Mouse (Mus musculus) stomach, embryonic 14.5 days (tissue): ENCODE measurements around the gene Cers6. TPM values are rescaled to one million over a fixed set of nuclear protein-coding genes. Genes with fewer than 3 reads are reported as not detected.

ENCODE experiments used
- ATAC-seq: fragments of 200-750 bp; cut with Nextera tagmentation; 2 replicates; pipeline ENCODE4 v1.8.0; 2017; ENCODE audit warnings: low read depth, moderate TSS enrichment; ENCODE audit not compliant: insufficient number of reproducible peaks, insufficient read depth, low FRiP score
- H3K27ac ChIP-seq: fragments of 300-500 bp; sonication (generic); 2 replicates; pipeline ENCODE4 v1.5.1; 2014; ENCODE audit warnings: mild to moderate bottlenecking, low read length, moderate library complexity, mixed read lengths
- H3K27me3 ChIP-seq: fragments of 300-500 bp; sonication (generic); 2 replicates; pipeline ENCODE4 v1.6.1; 2014; ENCODE audit warnings: low read length, control low read depth, mixed read lengths; ENCODE audit not compliant: control insufficient read depth, insufficient read depth
- H3K36me3 ChIP-seq: fragments of 300-500 bp; sonication (generic); 2 replicates; pipeline ENCODE4 v1.6.1; 2014; ENCODE audit warnings: mild to moderate bottlenecking, control low read depth, low read length, moderate library complexity, mixed read lengths; ENCODE audit not compliant: control insufficient read depth, insufficient read depth
- H3K4me1 ChIP-seq: fragments of 300-500 bp; sonication (generic); 2 replicates; pipeline ENCODE4 v1.6.1; 2014; ENCODE audit warnings: low read length, control low read depth, mixed read lengths; ENCODE audit not compliant: control insufficient read depth, insufficient read depth
- H3K4me2 ChIP-seq: fragments of 300-500 bp; sonication (generic); replicated peaks from 2 replicates; pipeline ENCODE4 v1.6.1; 2014; ENCODE audit warnings: low read depth, low read length, control low read depth
- H3K4me3 ChIP-seq: fragments of 300-500 bp; sonication (generic); 2 replicates; pipeline ENCODE4 v1.5.1; 2014; ENCODE audit warnings: low read depth, low read length, control low read depth
- H3K9ac ChIP-seq: fragments of 300-500 bp; sonication (generic); replicated peaks from 2 replicates; pipeline ENCODE4 v1.6.1; 2014; ENCODE audit warnings: low read depth, mild to moderate bottlenecking, control low read depth, low read length, moderate library complexity, mixed read lengths
- H3K9me3 ChIP-seq: fragments of 300-500 bp; sonication (generic); 2 replicates; pipeline ENCODE4 v1.6.1; 2016; ENCODE audit warnings: low read depth, low read length, control low read depth; ENCODE audit not compliant: control insufficient read depth
- WGBS: fragments of 180-500 bp; shearing (Covaris S2); extraction: QIAGEN DNeasy Blood & Tissue Kit; methylation state at CpG from one replicate; pipeline ENCODE4 v1.1.7; 2014; 5-methylcytosine and 5-hydroxymethylcytosine counted together
- polyA plus RNA-seq: library from polyadenylated mRNA; unstranded; fragments of >200 nt; fragmentation: Nextera tagmentation; extraction: Ambion mirVana; gene quantifications from 2 replicates; pipeline ENCODE4 v1.2.1, GENCODE M21; 2014

Cers6 gene
- polyA plus RNA-seq, result 37.5 and 38.7 TPM in 2 replicates

DNA sequence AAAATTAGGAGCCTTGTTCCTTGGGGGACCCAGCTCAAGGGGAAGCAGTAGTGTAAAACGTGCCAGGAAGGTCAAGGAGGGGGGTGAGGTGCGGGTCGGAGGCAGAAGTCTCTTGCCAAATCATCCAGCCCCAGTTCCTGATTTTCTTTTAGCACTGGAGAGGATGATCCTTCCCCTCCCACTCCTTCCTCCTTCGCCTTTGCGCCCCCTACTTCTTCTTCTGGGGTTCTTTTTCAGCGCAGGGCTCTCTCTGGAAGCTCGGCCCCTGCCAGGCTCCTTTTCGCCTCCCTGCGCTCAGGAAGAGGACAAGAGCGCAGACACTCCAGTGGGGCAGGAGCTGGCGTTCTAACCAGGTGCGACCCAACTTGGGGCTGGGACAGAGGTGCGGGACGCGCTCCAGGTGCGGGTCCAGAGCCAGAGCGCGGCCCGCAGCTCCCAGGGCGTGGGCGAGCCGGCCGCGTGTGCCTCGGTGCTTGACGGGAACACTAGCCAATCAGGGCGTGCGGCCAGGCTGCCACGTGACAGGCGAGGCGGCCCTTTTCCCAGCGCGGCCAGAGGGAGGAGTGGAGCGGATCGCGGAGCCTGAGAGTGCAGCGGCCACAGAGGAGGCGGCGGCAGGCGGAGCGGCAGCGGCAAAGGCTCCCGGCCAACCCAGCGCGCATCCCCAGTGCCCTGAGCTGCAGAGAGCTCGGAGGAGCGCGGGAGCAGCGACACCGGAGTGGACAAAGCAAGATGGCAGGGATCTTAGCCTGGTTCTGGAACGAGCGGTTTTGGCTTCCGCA, at the start of gene Cers6:
TSS of gene Cers6 (plus strand) at position 538 of the 782 bp plus-strand sequence.
- Histone ChIP-seq H3K4me3 (peak within 1 kb of the TSS; percentile 86), H3K36me3 (no peaks in the 10 kb centered on the region), H3K4me2 (peak within 1 kb of the TSS; percentile 75), H3K27ac (peak within 1 kb of the TSS; percentile 48), H3K27me3 (no peaks in the 10 kb centered on the region), H3K9ac (peak within 1 kb of the TSS; percentile 75), H3K9me3 (no peaks in the 10 kb centered on the region), H3K4me1 (peaks cover 17% of the 10 kb centered on the region)
- under 1% methylated on average over 53 of the region's 53 CpGs for WGBS
- peak; percentile 98 for ATAC-seq

DNA sequence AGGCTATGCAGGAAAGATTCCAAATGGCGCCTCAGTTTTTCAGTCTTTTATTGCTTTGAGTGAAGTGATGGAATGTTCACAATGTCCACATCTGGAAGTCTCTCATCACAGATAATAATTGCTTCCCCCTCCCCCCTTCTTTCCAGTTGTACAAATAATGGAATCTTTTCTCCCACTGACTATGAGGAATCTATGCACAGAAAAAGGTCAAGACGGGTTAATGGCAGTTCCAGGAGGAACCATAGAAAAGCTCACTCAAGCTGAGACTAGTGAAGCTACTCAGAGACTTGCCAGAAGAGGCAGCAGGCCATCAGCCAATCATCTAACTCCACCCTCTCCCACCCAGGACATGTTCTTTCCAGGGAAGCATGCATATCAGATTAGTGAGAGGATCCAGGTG, 46.8 kb upstream of the Cers6 start:
- ATAC-seq, result no peak
- Histone ChIP-seq H3K4me1 (no peaks in the 10 kb centered on the region), H3K9me3 (no peaks in the 10 kb centered on the region), H3K4me2 (no peak overlapping the region), H3K27ac (no peak overlapping the region), H3K9ac (no peak overlapping the region), H3K27me3 (no peaks in the 10 kb centered on the region), H3K4me3 (no peak overlapping the region), H3K36me3 (no peaks in the 10 kb centered on the region)
- WGBS, result 35% methylated on average over 2 of the region's 2 CpGs

DNA sequence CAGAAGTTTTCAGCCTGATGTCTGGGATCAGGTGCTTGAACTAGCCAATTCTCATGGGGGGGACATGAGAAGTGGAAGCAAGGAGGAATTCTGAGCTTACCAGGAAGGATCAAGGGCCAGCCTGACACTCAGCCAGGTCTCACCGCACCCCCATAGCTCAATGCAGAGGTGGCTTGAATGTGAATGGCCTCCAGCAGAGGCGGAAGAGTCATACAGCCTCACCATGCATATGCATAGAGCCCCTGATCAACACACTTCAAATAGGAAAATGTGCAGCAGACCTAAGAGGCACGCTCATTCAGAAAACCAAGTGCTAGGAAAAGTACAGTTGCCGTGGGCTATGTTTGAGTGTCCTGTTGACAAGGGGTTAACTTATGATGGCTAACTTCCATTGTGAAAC, 42.2 kb upstream of the Cers6 start:
- Histone ChIP-seq H3K9me3 (no peaks in the 10 kb centered on the region), H3K9ac (no peak overlapping the region), H3K36me3 (no peaks in the 10 kb centered on the region), H3K4me3 (no peak overlapping the region), H3K4me2 (no peak overlapping the region), H3K27ac (no peak overlapping the region), H3K27me3 (no peaks in the 10 kb centered on the region), H3K4me1 (no peaks in the 10 kb centered on the region)
- WGBS, result 89% methylated on average over 4 of the region's 4 CpGs
- no peak for ATAC-seq

DNA sequence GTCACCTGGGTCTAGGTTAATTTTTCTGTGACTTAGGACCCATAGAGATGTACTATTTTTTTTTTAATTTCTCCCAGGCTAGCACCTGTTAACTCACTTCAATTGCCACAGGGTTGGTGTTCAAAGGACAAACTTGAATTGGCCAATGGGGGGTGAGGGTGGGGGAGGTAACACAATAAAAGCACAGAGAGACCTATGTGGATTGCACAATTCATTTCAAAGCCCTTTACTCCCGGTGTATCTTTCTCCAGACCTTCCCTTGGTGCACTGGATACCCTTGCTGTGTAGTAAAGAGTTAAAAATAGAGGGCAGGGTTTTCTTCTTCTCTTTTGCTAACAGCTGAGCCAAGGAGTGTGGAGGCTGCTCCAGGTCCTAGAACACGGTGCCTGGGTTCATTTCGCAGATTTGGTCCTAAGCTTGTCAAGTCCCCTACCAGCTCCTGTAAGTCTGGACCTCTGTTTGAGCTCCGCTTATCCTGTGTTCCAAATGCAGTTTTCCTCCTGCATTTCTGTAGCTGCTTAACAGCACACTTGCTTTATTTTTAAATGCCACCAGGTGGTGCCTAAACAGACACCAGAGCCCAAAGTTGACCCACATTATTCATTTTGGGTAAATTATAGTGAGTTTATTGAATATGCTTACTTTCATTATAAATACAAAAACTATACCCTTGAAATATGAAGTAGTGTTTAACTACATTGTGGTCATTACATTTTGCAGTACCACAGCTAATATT, 38.9 kb upstream of the Cers6 start:
- Histone ChIP-seq H3K4me2 (no peak overlapping the region), H3K9me3 (no peaks in the 10 kb centered on the region), H3K27me3 (no peaks in the 10 kb centered on the region), H3K27ac (no peak overlapping the region), H3K36me3 (no peaks in the 10 kb centered on the region), H3K4me1 (no peaks in the 10 kb centered on the region), H3K9ac (no peak overlapping the region), H3K4me3 (no peak overlapping the region)
- 72% methylated on average over 4 of the region's 4 CpGs for WGBS
- no peak for ATAC-seq

DNA sequence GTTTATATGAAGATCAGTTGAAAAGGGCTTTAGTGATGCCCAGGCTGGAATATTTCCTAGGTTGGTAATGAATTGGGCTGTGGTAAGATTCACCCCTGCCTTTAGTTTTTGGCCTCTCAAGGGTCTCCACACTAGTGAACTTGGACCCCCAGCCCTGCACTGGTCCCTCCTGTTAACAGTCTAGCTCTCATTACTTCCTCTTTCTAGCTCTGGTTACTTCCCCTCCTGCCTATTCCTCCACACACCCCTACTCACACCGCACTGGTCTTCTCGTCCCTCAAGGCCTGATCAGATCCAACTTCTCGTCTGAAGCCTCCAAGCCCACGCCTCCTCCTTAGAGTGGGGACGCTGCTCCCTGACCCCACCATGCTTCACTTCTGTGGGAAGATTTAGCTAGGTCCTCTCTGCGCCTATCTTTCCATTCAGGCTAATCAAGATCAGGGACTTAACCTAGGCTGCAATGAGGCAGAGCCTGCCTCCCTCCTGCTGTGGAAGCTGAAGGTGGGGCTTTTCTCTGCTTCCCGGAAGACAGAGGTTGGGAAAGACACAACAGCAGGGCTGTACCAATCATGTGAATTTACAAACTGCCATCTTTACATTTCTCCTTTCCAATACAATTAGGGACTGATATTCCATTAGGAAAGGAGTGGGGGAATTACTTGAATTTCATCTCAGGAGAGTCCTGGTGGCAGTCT, 35.8 kb upstream of the Cers6 start:
- H3K27me3 ChIP-seq, result no peaks in the 10 kb centered on the region
- H3K4me1 ChIP-seq, result no peaks in the 10 kb centered on the region
- 68% methylated on average over 7 of the region's 7 CpGs for WGBS
- no peak for ATAC-seq
- H3K4me3 ChIP-seq, result no peak overlapping the region
- no peak overlapping the region for H3K9ac ChIP-seq
- no peaks in the 10 kb centered on the region for H3K9me3 ChIP-seq
- no peak overlapping the region for H3K27ac ChIP-seq
- no peaks in the 10 kb centered on the region for H3K36me3 ChIP-seq
- no peak overlapping the region for H3K4me2 ChIP-seq

DNA sequence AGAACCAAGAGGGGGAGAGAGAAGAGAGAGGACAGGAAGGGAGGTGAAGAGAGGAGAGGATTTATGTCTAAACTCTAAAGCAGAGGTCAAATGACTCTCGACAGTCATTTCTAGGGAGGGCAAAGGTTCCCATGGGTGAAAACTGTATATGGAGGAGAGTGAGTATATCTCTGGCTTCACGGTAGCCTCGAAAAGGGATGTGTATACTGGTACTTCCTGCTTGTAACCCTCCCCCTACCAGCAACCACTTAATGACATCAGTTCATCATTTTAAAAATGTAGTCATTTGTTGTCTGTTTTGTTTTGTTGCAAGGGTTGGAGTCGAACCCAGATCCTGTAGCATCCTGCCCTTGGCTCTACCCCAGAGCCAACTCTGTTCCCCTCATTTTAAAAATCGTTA, 17.9 kb upstream of the Cers6 start:
- no peak for ATAC-seq
- H3K4me1 ChIP-seq, result no peaks in the 10 kb centered on the region
- no peaks in the 10 kb centered on the region for H3K27me3 ChIP-seq
- H3K4me3 ChIP-seq, result no peak overlapping the region
- no peak overlapping the region for H3K27ac ChIP-seq
- H3K36me3 ChIP-seq, result no peaks in the 10 kb centered on the region
- H3K4me2 ChIP-seq, result no peak overlapping the region
- 82% methylated on average over 5 of the region's 5 CpGs for WGBS
- no peak overlapping the region for H3K9ac ChIP-seq
- no peaks in the 10 kb centered on the region for H3K9me3 ChIP-seq

DNA sequence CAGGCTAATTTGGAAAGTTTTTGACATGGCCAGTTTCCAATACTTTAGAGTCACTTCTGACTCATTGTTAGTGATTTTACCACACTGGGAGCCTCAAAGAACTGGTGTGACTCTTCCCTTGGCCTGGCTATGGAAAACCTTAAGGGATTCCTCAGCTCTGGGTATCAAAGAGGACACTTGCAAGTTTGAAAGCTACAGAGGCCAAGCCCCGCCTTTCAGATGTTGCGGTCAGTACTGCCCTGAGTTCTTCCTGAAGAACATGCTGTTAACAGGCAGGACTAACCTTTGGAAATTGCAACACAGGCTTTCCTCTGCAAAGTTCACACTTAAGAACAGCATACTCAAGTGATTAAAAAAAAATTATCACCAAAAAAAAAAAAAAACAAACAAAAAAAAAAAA, 16.7 kb upstream of the Cers6 start:
- no peak for ATAC-seq
- WGBS, result 90% methylated on average over 2 of the region's 2 CpGs
- Histone ChIP-seq H3K4me3 (no peak overlapping the region), H3K9ac (no peak overlapping the region), H3K4me1 (no peaks in the 10 kb centered on the region), H3K27me3 (no peaks in the 10 kb centered on the region), H3K4me2 (no peak overlapping the region), H3K9me3 (no peaks in the 10 kb centered on the region), H3K36me3 (no peaks in the 10 kb centered on the region), H3K27ac (no peak overlapping the region)

DNA sequence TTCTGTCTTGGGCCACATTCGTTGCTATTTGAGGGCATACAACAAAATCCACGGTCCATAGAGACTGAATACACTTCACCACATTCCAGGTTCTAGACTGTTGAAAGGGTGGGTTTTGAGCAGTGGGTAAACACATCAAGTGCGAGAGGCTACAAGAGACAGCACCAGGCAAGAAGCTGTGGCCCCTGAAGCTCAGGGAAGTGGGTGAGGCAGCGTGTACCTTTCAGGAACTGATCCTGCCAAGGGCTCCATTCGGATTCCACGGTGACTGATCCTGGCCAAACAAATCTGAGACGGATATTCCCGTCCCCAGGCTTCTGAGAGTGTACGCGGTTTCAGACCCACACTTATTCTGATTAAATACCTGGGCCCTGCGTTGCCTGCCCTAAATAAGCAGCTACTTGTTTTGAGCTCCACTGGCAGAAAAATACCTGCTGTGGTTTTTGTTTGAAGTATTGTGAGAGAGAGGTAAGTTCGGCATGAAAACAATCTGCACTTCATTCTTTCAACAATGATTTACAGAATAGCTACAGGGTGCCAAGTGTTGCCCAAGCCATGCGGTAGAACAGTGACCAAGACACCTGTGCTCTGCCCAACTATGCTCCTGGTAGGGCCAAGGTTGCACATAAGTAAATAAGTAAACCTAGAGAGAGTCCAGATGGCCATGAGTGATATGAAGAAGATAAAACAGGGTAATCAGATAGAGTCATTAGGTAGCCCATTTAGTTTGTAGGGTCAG, 16.1 kb upstream of the Cers6 start:
- no peak overlapping the region for H3K27ac ChIP-seq
- 68% methylated on average over 13 of the region's 13 CpGs for WGBS
- H3K9ac ChIP-seq, result no peak overlapping the region
- H3K4me1 ChIP-seq, result no peaks in the 10 kb centered on the region
- H3K4me3 ChIP-seq, result no peak overlapping the region
- no peaks in the 10 kb centered on the region for H3K27me3 ChIP-seq
- H3K4me2 ChIP-seq, result no peak overlapping the region
- H3K9me3 ChIP-seq, result no peaks in the 10 kb centered on the region
- ATAC-seq, result no peak
- H3K36me3 ChIP-seq, result no peaks in the 10 kb centered on the region
